Mouse (Mus musculus): Measurements from ENCODE around the gene Ets1. TPM values are rescaled to one million over a fixed set of nuclear protein-coding genes. Genes with fewer than 3 reads are reported as not detected.

Gene Ets1
- polyA plus RNA-seq, 1 experiment: 16.5 TPM

- no peak for DNase-seq (ENCODE audit: low spot score)
These were observed 30.8 kb downstream of the Ets1 start for GRCm38 (mm10) chr9:32666611-32667517.

GRCm38 (mm10) chr9:32667518-32667908 lies 31.5 kb downstream of the Ets1 start:
- DNase-seq (ENCODE audit: low spot score): no peak

GRCm38 (mm10) chr9:32668075-32668673 lies 32.2 kb downstream of the Ets1 start:
- DNase-seq (ENCODE audit: low spot score): no peak

GRCm38 (mm10) chr9:32669397-32669796 lies 33.4 kb downstream of the Ets1 start:
- DNase-seq (ENCODE audit: low spot score): no peak

- DNase-seq (ENCODE audit: low spot score): peak; percentile 34
These were observed 36.2 kb downstream of the Ets1 start for GRCm38 (mm10) chr9:32671970-32672859.

GRCm38 (mm10) chr9:32673923-32674322 lies 37.9 kb downstream of the Ets1 start:
- DNase-seq (ENCODE audit: low spot score): no peak

- DNase-seq (ENCODE audit: low spot score): no peak
These were observed 39.8 kb downstream of the Ets1 start for GRCm38 (mm10) chr9:32675671-32676409.

- DNase-seq (ENCODE audit: low spot score): no peak
These were observed 40.5 kb downstream of the Ets1 start for GRCm38 (mm10) chr9:32676480-32676879.

GRCm38 (mm10) chr9:32677646-32678045 lies 41.6 kb downstream of the Ets1 start:
- no peak for DNase-seq (ENCODE audit: low spot score)

GRCm38 (mm10) chr9:32678120-32678757 lies 42.2 kb downstream of the Ets1 start:
- DNase-seq (ENCODE audit: low spot score): no peak

GRCm38 (mm10) chr9:32679531-32679930 lies 43.5 kb downstream of the Ets1 start:
- DNase-seq (ENCODE audit: low spot score): no peak

GRCm38 (mm10) chr9:32680201-32680600 lies 44.2 kb downstream of the Ets1 start:
- no peak for DNase-seq (ENCODE audit: low spot score)

GRCm38 (mm10) chr9:32685793-32686558 lies 50.0 kb downstream of the Ets1 start:
- no peak for DNase-seq (ENCODE audit: low spot score)

GRCm38 (mm10) chr9:32688351-32688750 lies 52.3 kb downstream of the Ets1 start:
- DNase-seq (ENCODE audit: low spot score): no peak

- no peak for DNase-seq (ENCODE audit: low spot score)
These were observed 55.3 kb downstream of the Ets1 start for GRCm38 (mm10) chr9:32691151-32691925.

GRCm38 (mm10) chr9:32692944-32693343 lies 56.9 kb downstream of the Ets1 start:
- DNase-seq (ENCODE audit: low spot score): no peak

- no peak for DNase-seq (ENCODE audit: low spot score)
These were observed 57.4 kb downstream of the Ets1 start for GRCm38 (mm10) chr9:32693411-32693810.

- no peak for DNase-seq (ENCODE audit: low spot score)
These were observed 58.2 kb downstream of the Ets1 start for GRCm38 (mm10) chr9:32694111-32694824.

Measured in urinary bladder, adult 2 months (tissue).